Mouse (Mus musculus) embryonic facial prominence, embryonic 13.5 days (tissue): ENCODE measurements at regions not wholly inside any gene's neighbourhood (a gene's known extent, or its start where the extent isn't known, plus 50 kb on each side); places are given as distances from the start of the nearest gene placed in this dataset.

Source experiments
- ATAC-seq: fragments of 200-750 bp; cut with Nextera tagmentation; 2 replicates; pipeline ENCODE4 v1.8.0; 2017; ENCODE audit warnings: low read depth; ENCODE audit not compliant: insufficient number of reproducible peaks, insufficient read depth, low FRiP score, low TSS enrichment
- H3K27ac ChIP-seq: fragments of 300-500 bp; sonication (generic); 2 replicates; pipeline ENCODE4 v1.5.1; 2015; ENCODE audit warnings: moderate library complexity, mild to moderate bottlenecking, inconsistent platforms
- H3K27me3 ChIP-seq: fragments of 300-500 bp; sonication (generic); 2 replicates; pipeline ENCODE4 v1.6.1; 2015; ENCODE audit warnings: mild to moderate bottlenecking, inconsistent platforms
- H3K36me3 ChIP-seq: fragments of 300-500 bp; sonication (generic); 2 replicates; pipeline ENCODE4 v1.6.1; 2015; ENCODE audit warnings: mild to moderate bottlenecking, inconsistent platforms
- H3K4me1 ChIP-seq: fragments of 300-500 bp; sonication (generic); 2 replicates; pipeline ENCODE4 v1.6.1; 2015; ENCODE audit warnings: inconsistent platforms
- H3K4me2 ChIP-seq: fragments of 300-500 bp; sonication (generic); 2 replicates; pipeline ENCODE4 v1.6.1; 2015; ENCODE audit warnings: moderate library complexity, mild to moderate bottlenecking, inconsistent platforms
- H3K4me3 ChIP-seq: fragments of 300-500 bp; sonication (generic); 2 replicates; pipeline ENCODE4 v1.5.1; 2015; ENCODE audit warnings: mild to moderate bottlenecking, inconsistent platforms
- H3K9ac ChIP-seq: fragments of 300-500 bp; sonication (generic); 2 replicates; pipeline ENCODE4 v1.6.1; 2015; ENCODE audit warnings: mild to moderate bottlenecking, inconsistent platforms
- H3K9me3 ChIP-seq: fragments of 300-500 bp; sonication (generic); 2 replicates; pipeline ENCODE4 v1.6.1; 2016; ENCODE audit warnings: inconsistent platforms
- WGBS: fragments of 180-500 bp; shearing (Covaris S2); methylation state at CpG from one replicate; pipeline ENCODE4 v1.1.7; 2015; ENCODE audit warnings: mixed read lengths; 5-methylcytosine and 5-hydroxymethylcytosine counted together

DNA sequence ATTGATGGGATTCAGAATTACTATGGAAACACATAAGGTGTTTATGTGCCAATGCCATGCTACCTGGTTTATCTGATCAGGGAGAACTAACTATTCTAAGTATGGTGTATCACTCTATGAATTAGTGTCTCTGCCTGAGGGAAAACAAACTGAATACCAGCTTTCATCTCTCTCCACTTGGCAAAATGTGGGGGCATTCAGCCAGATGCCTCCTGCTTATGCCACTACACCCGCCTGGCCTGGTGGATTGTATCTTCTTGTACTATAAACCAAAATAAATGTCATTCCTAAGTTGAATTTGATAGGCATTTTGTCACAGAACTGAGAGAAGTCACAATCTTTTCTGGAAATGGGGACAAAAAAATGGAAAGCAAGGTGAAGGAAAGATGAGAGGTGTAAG is 450.6 kb downstream of the Nuf2 start:
- Histone ChIP-seq H3K36me3 (no peaks in the 10 kb centered on the region), H3K4me3 (no peak overlapping the region), H3K27ac (no peak overlapping the region), H3K4me2 (no peak overlapping the region), H3K27me3 (no peaks in the 10 kb centered on the region), H3K9me3 (no peaks in the 10 kb centered on the region), H3K4me1 (no peaks in the 10 kb centered on the region), H3K9ac (no peak overlapping the region)
- no peak for ATAC-seq
- WGBS, result 78% methylated on average over 1 of the region's 1 CpGs

DNA sequence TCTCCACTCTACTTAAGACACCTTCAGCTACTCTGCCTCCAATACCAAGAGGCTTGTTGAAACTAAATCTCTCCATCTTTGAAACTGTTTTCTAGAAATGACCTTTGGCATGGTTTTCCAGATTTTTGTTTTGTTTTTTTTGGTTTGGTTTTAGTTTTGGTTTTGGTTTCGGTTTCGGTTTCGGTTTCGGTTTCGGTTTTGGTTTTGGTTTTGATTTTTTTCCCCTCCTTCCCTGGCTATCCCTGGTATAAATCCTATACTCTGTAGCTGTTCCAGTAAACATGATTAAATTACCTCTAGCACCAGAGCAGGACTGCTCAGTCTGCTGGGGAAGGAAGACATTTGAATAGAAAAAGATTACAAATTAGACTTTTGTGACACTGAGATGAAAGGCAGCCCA is 454.0 kb downstream of the Nuf2 start:
- WGBS, result 86% methylated on average over 5 of the region's 5 CpGs
- Histone ChIP-seq H3K27me3 (no peaks in the 10 kb centered on the region), H3K4me2 (no peak overlapping the region), H3K4me3 (no peak overlapping the region), H3K9me3 (no peaks in the 10 kb centered on the region), H3K9ac (no peak overlapping the region), H3K27ac (no peak overlapping the region), H3K36me3 (no peaks in the 10 kb centered on the region), H3K4me1 (no peaks in the 10 kb centered on the region)
- ATAC-seq, result no peak

DNA sequence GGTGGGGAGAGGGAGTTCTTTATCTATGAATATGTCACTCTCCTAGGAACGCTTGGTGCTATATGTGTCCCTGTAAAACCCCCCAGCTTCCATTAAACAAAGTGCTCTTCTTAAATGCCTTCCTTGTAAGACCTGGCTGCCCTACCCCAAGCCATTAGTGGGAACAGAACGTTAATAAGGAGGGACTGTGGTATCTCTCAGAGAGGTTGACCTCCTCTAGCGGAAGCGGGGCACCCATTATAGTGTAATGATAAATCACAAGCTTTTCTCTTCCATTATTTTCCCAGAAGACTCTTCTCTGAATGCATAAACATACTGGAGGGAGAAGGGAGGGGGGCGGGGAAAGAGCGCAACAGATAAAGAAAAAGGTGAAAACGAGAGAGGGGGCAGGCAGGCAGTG is 455.3 kb downstream of the Nuf2 start:
- Histone ChIP-seq H3K9me3 (no peaks in the 10 kb centered on the region), H3K36me3 (no peaks in the 10 kb centered on the region), H3K4me1 (no peaks in the 10 kb centered on the region), H3K9ac (no peak overlapping the region), H3K27ac (no peak overlapping the region), H3K4me3 (no peak overlapping the region), H3K4me2 (no peak overlapping the region), H3K27me3 (no peaks in the 10 kb centered on the region)
- no peak for ATAC-seq
- WGBS, result 79% methylated on average over 7 of the region's 7 CpGs

DNA sequence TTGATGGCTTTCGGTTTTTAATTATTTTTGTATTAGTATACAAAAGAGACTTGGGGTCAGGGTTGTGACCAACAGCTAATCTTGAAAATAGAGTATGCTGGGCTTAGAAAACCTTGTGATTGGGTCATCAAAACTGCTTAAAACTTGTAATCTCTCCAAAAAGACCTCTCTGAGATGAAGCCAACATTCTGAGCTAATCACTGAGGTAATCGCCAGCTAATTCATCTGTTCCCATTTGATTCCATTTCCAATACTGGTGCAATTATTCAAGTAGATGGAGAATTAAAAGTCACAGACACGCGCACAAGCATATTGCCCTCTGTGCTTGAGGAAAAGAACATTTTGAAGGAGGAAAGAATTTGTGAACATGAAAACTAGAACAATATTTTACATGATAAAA is 459.9 kb downstream of the Nuf2 start:
- H3K4me1 ChIP-seq, result no peaks in the 10 kb centered on the region

DNA sequence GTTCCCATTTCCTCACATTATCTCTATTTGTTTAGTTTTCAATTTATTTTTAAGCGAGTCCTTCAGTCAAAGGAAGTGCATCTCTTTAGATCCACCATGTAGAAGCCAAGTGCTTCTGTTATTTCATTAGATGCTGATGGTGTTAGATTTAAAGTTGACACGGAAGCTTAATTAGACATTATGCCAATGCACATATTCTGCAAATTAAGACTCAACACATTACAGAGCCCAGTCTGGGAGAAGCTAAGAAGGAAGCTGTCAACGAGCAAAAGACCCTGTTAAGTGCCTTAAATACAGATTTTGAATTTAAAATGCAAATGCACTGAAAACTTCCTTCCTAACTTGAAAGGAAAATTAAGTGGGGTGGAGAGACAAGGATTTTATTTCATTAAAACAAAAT is 461.6 kb downstream of the Nuf2 start:
- no peak overlapping the region for H3K4me3 ChIP-seq
- H3K27ac ChIP-seq, result no peak overlapping the region
- WGBS, result 81% methylated on average over 3 of the region's 3 CpGs
- no peaks in the 10 kb centered on the region for H3K4me1 ChIP-seq
- H3K9ac ChIP-seq, result no peak overlapping the region
- no peaks in the 10 kb centered on the region for H3K36me3 ChIP-seq
- H3K4me2 ChIP-seq, result no peak overlapping the region
- H3K27me3 ChIP-seq, result no peaks in the 10 kb centered on the region
- no peak for ATAC-seq
- H3K9me3 ChIP-seq, result no peaks in the 10 kb centered on the region

More for the DNA sequence above, 459.9 kb downstream of the Nuf2 start:
- ATAC-seq, result no peak
- Histone ChIP-seq H3K4me3 (no peak overlapping the region), H3K9ac (no peak overlapping the region), H3K9me3 (no peaks in the 10 kb centered on the region), H3K36me3 (no peaks in the 10 kb centered on the region), H3K27me3 (no peaks in the 10 kb centered on the region), H3K27ac (no peak overlapping the region), H3K4me2 (no peak overlapping the region)
- WGBS, result 91% methylated on average over 4 of the region's 4 CpGs

DNA sequence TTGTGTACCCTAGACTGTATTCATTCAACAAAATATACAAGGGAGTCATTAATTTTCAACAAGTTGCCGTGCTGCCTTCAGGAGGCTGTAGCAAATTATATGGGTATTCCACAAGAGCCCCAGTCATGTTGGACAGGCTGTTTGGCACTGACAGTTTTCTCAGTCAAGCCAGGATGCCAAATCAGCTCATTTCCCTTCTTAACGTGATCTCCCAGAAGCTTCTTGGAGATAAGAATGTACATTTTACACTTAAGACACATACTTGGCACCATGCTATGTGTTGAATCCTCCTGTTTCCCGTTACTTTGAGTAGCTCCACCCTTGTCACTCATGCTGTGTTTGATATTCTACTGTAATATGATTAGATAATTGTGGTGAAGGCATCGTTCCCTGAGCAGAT is 464.5 kb downstream of the Nuf2 start:
- no peak for ATAC-seq
- Histone ChIP-seq H3K4me2 (no peak overlapping the region), H3K9me3 (no peaks in the 10 kb centered on the region), H3K27me3 (no peaks in the 10 kb centered on the region), H3K36me3 (no peaks in the 10 kb centered on the region), H3K27ac (no peak overlapping the region), H3K9ac (no peak overlapping the region), H3K4me3 (no peak overlapping the region), H3K4me1 (no peaks in the 10 kb centered on the region)
- WGBS, result 51% methylated on average over 4 of the region's 4 CpGs

DNA sequence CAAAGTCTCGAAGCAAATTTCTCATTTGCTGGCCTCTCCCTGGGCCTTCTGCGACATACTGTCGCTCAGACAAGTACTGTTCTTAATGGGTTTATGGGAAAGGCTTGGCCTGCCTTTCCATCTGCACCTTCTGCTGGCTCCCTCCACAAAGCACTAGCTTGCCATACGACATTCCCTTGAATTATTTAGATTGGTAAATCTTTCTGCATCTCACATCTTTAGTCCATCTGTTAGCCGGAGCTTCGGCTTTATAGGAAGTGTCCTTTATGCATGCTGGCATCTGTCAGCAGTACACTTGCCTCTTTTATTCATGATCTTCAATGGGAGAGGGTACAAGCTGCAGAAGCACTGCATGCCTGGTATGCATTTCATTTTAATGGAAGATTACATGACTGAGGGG is 470.6 kb downstream of the Nuf2 start:
- Histone ChIP-seq H3K9ac (no peak overlapping the region), H3K27me3 (no peaks in the 10 kb centered on the region), H3K9me3 (no peaks in the 10 kb centered on the region), H3K4me2 (no peak overlapping the region), H3K4me1 (no peaks in the 10 kb centered on the region), H3K36me3 (no peaks in the 10 kb centered on the region), H3K27ac (no peak overlapping the region), H3K4me3 (no peak overlapping the region)
- no peak for ATAC-seq
- WGBS, result 75% methylated on average over 6 of the region's 6 CpGs

DNA sequence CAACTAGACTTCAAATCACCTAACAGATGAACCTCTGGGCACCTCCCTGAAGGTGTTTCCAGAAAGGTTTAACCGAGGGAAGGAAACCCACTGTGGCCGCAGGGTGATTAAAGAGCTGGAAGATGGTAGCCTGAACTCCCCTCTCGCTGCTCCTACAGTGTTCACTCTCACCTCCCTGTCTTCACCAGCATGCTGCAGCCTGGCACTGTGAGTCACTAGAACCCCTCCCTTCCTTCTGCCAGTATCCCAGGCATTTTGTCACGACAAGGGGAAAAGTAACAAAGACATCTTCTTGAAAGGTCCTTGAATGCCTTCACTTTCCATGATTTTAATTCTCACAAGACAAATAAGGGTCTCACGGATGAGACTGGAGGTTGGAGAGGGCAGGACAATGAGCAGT is 471.1 kb downstream of the Nuf2 start:
- no peaks in the 10 kb centered on the region for H3K4me1 ChIP-seq

DNA sequence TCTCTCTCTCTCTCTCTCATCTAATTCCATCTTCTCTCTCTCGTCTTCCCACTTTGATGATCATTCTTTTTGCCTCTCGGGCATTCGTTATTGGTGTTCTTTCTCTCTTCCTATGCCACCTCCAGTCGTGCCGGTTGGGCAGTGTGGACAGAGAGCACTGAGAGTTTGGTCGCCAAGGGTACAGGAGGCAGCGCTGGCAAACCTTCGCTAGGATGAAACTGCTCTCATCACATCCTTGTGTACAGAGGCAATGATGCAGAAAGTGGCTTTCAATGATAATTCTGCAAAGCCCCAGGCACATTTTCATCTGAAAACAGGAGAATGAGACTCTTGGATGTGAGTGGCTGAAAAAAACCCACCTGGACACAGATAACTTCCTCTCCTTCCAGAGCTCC is 479.4 kb downstream of the Nuf2 start:
- Histone ChIP-seq H3K9me3 (no peaks in the 10 kb centered on the region), H3K4me1 (no peaks in the 10 kb centered on the region), H3K36me3 (no peaks in the 10 kb centered on the region), H3K4me3 (no peak overlapping the region), H3K4me2 (no peak overlapping the region), H3K9ac (no peak overlapping the region), H3K27me3 (no peaks in the 10 kb centered on the region), H3K27ac (no peak overlapping the region)
- no peak for ATAC-seq
- 77% methylated on average over 8 of the region's 8 CpGs for WGBS

More for the DNA sequence above, 471.1 kb downstream of the Nuf2 start:
- H3K4me2 ChIP-seq, result no peak overlapping the region
- H3K36me3 ChIP-seq, result no peaks in the 10 kb centered on the region
- H3K9ac ChIP-seq, result no peak overlapping the region
- no peaks in the 10 kb centered on the region for H3K9me3 ChIP-seq
- WGBS, result 75% methylated on average over 5 of the region's 5 CpGs
- no peak overlapping the region for H3K4me3 ChIP-seq
- no peaks in the 10 kb centered on the region for H3K27me3 ChIP-seq
- no peak for ATAC-seq
- H3K27ac ChIP-seq, result no peak overlapping the region

DNA sequence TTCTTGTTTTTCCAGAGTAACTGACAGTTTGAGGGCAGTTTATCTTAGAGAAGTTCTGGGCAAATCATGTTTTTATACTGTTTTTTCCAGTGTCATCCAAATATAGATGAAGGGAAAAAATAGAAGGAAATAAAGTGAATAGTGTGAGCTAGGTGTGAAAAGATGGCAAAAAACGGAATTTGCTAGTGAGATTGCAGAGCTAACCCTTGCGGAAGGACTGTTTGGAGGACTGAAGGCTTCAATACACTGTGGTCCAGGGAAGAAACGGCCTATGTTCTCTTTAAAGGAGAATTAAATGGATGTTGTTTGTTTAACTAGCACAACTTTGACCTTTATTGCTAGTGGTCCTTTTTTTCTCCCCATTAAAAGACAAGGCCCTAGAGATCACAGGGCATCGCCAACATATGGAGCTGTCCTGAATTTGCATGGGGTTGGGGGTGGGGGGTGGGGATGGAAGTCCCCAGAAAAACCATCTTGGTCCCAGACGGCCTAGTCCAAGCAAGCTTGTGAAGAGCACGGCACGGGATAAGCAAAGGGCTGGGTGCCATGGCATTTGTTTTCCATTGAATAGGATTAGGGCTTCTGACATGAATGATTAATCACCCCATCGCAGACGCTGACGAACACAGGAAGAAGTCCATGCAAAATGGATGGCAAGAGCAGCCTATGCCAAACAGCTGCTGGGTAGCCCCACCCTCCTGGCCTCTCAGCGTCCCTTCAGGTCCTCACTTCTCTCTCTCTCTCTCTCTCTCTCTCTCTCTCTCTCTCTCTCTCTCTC is 480.0 kb downstream of the Nuf2 start:
- no peaks in the 10 kb centered on the region for H3K36me3 ChIP-seq
- ATAC-seq, result no peak
- no peaks in the 10 kb centered on the region for H3K4me1 ChIP-seq
- H3K4me2 ChIP-seq, result no peak overlapping the region
- 52% methylated on average over 11 of the region's 11 CpGs for WGBS
- H3K4me3 ChIP-seq, result no peak overlapping the region
- H3K27me3 ChIP-seq, result no peaks in the 10 kb centered on the region
- no peaks in the 10 kb centered on the region for H3K9me3 ChIP-seq
- H3K9ac ChIP-seq, result no peak overlapping the region
- no peak overlapping the region for H3K27ac ChIP-seq

DNA sequence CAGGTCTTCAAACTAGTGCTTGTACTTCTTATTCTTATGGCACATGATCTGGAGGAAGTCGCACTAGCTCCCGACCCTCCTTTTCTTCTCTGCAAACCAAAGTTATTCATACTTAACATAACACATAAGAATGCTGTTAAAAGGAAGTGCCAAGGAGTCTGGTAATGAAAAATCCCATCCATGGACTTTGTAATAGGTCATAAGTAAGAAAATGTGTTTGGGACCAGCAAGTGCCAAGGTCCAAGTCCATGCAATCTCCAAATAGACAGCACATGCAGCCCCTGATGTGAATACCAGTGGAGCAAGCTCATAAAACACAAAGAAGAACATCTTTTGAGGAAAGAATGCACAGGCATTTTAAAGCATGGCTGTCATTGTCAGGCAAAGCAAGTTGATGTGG is 481.4 kb downstream of the Nuf2 start:
- Histone ChIP-seq H3K4me1 (no peaks in the 10 kb centered on the region), H3K4me3 (no peak overlapping the region), H3K36me3 (no peaks in the 10 kb centered on the region), H3K4me2 (no peak overlapping the region), H3K27ac (no peak overlapping the region), H3K9me3 (no peaks in the 10 kb centered on the region), H3K27me3 (no peaks in the 10 kb centered on the region), H3K9ac (no peak overlapping the region)
- WGBS, result 85% methylated on average over 2 of the region's 2 CpGs
- ATAC-seq, result no peak

DNA sequence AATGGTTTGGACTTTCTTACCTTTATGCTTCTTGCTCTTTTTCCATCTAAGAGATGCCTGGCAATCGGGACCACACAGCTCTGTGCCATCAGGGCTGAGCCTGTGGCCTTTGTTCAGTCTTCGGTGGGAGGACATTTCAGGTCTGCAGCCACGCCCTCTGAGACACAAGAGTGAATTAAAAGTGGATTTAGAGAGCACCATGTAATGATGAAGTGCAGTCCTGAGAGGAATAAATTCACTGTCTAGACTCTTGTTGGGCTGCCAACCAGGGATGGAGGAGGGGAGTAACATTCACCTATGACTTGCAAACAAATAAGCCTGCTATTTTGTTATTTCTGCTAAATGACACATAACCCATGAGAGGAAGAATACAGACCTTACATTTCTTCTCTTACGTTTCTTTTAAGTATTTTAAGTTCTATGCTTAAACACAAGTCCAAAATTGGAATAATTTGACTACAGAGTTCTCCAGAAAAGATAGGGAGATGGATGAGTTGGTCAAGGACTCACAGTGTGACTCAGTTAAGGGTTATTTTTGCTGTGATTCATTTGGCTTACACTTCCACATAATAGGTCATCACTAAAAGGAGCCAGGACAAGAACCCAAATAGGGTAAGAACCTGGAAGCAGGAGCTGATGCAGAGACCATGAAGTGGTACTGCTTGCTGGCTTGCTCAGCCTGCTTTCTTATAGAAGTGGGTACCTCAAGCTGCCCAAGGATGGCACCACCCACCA is 484.3 kb downstream of the Nuf2 start:
- Histone ChIP-seq H3K27me3 (no peaks in the 10 kb centered on the region), H3K4me3 (no peak overlapping the region), H3K9me3 (no peaks in the 10 kb centered on the region), H3K27ac (no peak overlapping the region), H3K9ac (no peak overlapping the region), H3K4me1 (no peaks in the 10 kb centered on the region), H3K36me3 (no peaks in the 10 kb centered on the region), H3K4me2 (no peak overlapping the region)
- 74% methylated on average over 4 of the region's 4 CpGs for WGBS
- ATAC-seq, result no peak
